Mouse (Mus musculus): ENCODE results near the gene Pvalb. TPM values are rescaled to one million over a fixed set of nuclear protein-coding genes. Genes with fewer than 3 reads are reported as not detected.

Gene Pvalb
- total RNA-seq, 2 experiments from 2014 or later, result 88.7 to 95.1 TPM

DNA sequence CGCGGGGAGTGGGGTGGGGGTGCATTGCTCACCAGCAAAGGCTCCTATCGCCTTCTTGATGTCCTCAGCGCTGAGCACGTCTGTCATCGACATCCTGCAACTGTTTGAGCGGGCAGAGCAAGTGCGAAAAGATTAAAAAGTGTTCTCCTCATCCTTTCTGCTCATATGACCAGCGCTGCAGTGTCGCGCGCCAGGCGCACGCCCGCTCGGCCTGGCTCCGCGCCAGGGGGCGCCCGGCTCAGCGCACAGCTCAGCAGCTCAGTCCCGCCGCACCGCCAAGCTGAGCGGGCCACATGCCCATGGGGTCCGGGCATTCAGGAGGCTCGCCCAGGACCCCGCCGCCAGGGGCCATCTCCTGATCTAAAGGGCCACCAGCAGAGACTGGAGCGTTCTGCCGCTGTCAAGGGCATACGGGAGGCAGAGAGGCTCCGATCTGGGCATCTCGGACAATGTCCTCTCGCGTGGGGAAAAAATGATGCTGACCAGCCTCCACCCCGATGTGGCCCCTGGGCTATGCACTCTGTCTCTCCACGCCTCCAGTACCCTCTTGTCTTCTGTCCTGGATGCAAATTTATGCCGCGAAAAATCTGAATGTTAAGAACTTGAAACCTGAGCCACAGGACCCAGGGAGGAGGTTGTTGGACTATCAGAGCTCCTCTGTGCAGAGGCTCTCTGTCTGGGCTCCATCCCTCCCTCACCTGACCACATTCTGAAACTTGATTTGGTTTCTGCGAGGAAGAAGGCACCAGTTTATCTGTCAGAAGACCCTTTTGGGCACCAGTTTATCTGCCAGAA, 1.9 kb downstream of the Pvalb start:
- intact Hi-C loops (cut with DNase I), result no loop called here
- peak; percentile 50 to 61 for DNase-seq (ENCODE audit: low spot score in 2 of 2)

DNA sequence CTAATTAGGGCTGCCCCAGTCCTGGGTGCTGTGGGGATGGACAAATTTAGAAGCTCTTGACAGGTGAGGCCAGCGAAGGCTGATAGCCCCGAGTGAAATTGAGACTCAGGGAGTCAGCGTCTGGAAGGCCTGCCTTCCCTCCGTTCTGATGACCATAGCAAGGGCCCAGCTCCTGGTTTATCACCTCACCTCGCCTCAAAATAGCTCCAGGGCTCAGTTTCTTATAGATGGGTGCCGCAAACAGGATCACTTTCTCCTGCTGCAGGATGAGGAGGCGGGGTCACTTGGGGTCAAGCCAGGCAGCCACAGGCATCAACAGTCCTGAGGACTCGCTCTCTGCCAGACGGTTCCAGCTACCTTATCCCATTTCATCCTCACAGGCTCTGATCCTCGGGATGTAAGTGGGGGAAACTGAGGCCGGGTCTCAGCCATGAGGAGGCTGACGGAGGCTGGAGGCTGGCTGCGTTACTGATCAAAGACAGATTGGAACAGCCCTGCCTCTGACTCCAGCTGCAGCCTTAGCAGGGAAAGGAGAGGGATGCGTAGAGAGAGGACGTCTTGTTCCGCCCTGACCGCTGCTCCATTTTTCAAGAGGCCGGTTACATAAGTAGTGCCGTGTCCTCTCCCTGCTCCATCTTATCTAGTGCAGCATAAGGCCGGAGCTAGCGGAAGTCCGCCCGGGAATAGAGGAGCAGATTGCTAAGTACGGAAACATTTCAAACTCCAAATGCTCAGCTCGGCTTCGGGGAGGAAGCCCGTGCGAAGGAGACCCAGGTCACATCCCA, 10.9 kb downstream of the Pvalb start:
- intact Hi-C loops (cut with DNase I), result no loop called here
- peak in 1 of 2 experiments; percentile 35 for DNase-seq (ENCODE audit: low spot score in 2 of 2)

DNA sequence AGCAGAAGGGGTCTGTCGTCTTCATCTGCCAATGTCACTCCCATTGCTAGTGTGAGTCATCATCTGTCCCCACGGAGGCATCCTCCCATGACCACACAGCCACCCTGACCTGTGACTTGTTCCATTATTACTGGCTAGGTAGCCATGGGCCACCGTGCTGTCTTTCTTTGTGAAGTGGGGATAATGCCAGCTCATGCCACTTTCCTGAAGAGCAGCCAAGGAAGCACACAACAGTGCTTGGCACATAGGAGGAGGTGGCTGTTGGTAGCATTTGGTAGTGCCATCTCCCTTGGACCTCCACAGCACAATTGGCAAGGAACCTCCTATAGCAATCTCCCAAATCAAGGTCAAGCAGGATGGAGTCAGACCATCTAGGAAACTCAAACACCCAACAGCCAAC, 11.9 kb downstream of the Pvalb start:
- intact Hi-C loops (cut with DNase I), result no loop called here
- DNase-seq (ENCODE audit: low spot score in 2 of 2), result no peak

DNA sequence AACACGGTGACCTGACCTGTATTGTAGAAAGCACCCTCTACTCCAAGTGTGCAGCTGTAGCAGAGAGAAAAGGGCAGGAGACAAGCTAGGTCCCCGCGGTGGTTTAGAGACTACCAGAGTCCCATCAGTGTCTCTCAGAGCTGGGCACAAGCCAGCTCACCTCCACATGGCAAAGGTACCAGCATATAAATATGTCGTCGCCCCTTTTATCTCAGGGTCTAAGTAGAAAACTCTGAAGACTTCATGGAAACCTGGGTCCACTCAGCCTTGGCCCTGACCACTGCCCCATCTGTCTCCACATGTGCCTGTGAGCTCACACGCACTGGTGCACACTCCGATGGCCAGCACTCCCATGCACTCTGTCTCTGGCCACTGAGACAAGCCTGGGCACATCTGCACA, 16.6 kb downstream of the Pvalb start:
- no peak for DNase-seq (ENCODE audit: low spot score in 2 of 2)
- intact Hi-C loops (cut with DNase I), result no loop called here

- no peak for DNase-seq (ENCODE audit: low spot score in 2 of 2)
- intact Hi-C loops (cut with DNase I), result no loop called here
These were observed 17.7 kb downstream of the Pvalb start for GRCm38 (mm10) chr15:78188546-78188945.

DNA sequence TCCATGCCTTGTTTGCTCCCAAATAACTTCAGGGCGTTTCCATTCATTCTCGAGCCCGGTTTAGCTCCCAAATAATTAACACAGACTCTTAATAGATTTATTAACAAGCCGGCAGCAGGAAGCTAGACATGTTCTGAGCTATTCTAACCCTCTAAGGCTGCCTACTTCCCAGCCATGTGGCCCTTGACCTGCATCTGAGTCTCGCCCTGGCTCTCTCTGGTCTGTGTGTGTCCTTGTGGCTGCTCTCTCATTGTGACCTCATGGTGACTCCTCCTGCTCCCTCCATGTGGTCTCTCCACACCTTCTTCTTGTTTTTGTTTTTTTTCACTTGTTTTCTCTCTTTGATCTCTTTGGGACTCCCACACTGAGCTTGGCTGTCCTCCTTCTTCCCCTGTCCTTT, 19.3 kb downstream of the Pvalb start:
- intact Hi-C loops (cut with DNase I), result no loop called here
- DNase-seq (ENCODE audit: low spot score in 2 of 2), result no peak

GRCm38 (mm10) chr15:78185609-78186008, 20.6 kb downstream of the Pvalb start:
- DNase-seq (ENCODE audit: low spot score in 2 of 2), result no peak
- intact Hi-C loops (cut with DNase I), result loop anchor here (2.0 kb wide), 1 partner anchor 53 kb away; no protein-coding TSS in a partner anchor

GRCm38 (mm10) chr15:78184855-78185254, 21.3 kb downstream of the Pvalb start:
- intact Hi-C loops (cut with DNase I), result loop anchor here (2.0 kb wide), 1 partner anchor 54 kb away; no protein-coding TSS in a partner anchor
- peak in 1 of 2 experiments; percentile 61 for DNase-seq (ENCODE audit: low spot score in 2 of 2)

DNA sequence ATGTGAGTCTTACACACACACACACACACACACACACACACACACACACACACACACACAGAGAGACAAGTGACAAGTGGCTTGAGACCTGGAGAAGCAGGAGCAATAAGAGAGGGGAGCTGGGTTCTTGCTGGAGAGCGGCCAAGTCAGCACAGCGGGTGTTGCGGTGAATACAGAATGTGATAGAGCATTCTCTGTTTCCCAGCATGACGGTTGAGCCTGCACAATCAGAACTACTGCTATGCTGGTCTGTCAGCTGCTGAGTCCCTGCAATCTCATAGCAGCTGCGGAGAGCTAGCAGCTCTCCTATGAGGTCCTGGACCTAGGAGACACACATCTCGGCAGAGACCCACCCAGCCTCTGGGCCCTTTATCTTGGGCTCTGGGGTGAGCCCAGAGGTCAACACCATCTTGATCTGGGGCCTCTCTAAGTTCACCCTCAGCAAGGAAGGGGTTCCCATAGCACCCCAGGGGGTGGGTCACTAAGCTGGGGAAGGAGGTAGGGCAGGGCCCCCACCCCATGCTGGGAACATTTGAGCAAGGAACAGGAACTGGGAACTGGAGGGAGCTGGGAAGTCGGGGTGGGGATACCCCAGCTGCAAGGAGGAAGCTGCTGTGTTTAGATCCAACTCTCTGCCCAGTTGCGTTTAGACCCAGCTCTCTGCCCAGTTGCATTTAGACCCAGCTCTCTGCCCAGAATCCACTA, 24.3 kb downstream of the Pvalb start:
- intact Hi-C loops (cut with DNase I), result no loop called here
- DNase-seq (ENCODE audit: low spot score in 2 of 2), result peak; percentile 50 to 62

GRCm38 (mm10) chr15:78179775-78180174, 26.4 kb downstream of the Pvalb start:
- no peak for DNase-seq (ENCODE audit: low spot score in 2 of 2)
- intact Hi-C loops (cut with DNase I), result loop anchor here (5.0 kb wide), 2 partner anchors 163 to 253 kb away; no protein-coding TSS in a partner anchor

- DNase-seq (ENCODE audit: low spot score in 2 of 2), result peak; percentile 82 to 90
- intact Hi-C loops (cut with DNase I), result loop anchor here (5.0 kb wide), 2 partner anchors 164 to 254 kb away; no protein-coding TSS in a partner anchor
These were observed 27.8 kb downstream of the Pvalb start for GRCm38 (mm10) chr15:78178397-78178796.

DNA sequence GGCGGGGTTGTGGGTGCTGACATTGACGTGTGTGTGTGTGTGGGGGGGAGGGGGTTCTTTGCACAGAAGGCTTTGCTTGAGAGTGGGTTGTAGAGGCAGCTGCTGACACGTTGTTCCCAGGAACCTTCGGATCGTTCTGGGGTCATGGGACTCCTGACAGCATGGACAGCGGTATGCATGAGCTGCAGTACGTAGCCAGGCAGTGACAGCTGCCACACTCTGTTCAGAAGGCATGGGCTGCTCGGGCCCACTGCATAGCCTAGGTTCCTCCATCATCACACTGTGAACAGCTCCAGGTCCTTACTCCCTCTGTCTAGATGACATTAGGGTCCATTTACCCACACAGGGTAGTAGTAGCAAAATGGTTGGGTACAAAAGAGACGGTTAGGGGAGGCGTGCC, 28.9 kb downstream of the Pvalb start:
- DNase-seq (ENCODE audit: low spot score in 2 of 2), result no peak
- intact Hi-C loops (cut with DNase I), result loop anchor here (5.0 kb wide), 2 partner anchors 165 to 255 kb away; no protein-coding TSS in a partner anchor

GRCm38 (mm10) chr15:78174887-78175245, 31.3 kb downstream of the Pvalb start:
- no peak for DNase-seq (ENCODE audit: low spot score in 2 of 2)
- intact Hi-C loops (cut with DNase I), result loop anchor here (5.0 kb wide), 3 partner anchors 113 to 257 kb away; no protein-coding TSS in a partner anchor

GRCm38 (mm10) chr15:78173972-78174886, 32.0 kb downstream of the Pvalb start, which contains the start of gene Ift27:
Ift27 (minus strand) TSS chr15:78174107.
- intact Hi-C loops (cut with DNase I), result loop anchor here (2.0 to 5.0 kb wide), 4 partner anchors 55 to 245 kb away; partner anchors contain the start of gene Txn2
- peak; percentile 98 to 100 for DNase-seq (ENCODE audit: low spot score in 2 of 2)

DNA sequence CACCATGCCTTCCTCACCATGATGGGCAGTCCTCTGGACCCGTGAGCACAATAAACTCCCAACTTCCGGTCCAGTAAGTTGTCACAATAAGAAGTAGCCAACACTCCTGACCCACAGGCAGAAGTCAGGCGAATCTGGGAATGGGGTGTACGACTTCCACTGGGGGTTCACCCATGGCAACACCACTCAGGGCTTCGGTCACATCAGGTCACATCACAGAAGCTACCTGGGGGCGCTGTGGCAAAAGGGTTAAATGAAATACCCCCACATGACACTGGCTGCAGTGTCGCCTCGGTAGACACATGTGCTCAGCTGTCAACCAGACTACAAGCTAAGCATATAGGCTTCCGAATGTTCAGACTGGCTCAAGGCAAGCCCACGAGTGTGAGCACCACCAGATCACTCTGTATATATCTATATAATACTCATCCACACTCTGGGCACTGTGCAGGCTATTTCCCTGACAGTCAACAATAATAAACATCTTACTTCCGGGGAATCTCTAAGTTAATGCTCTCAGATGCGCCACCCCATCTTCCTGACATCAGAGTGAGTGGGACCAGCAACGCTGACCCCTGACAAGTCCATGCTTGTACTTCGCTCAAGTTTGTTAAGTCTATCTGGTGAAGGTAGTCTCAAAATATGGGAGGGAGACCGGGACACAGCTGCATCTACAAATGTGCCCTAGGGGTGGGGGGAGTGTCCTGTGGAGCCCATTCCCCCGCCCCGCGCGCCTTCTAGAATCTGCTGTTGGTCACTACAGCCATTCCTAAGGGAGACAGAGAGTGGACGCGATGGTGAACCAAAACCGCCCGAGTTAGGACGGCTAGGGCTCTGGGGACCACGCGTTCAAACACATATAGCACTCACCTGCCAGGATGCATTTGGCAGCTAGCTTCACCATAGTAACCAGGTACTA, 33.0 kb downstream of the Pvalb start:
- intact Hi-C loops (cut with DNase I), result loop anchor here (2.0 to 5.0 kb wide), 4 partner anchors 54 to 244 kb away; partner anchors contain the start of gene Txn2
- peak in 1 of 2 experiments; percentile 13 for DNase-seq (ENCODE audit: low spot score in 2 of 2)

- DNase-seq (ENCODE audit: low spot score in 2 of 2), result peak; percentile 51 to 85
- intact Hi-C loops (cut with DNase I), result loop anchor here (2.0 to 5.0 kb wide), 4 partner anchors 54 to 244 kb away; partner anchors contain the start of gene Txn2
These were observed 33.8 kb downstream of the Pvalb start for GRCm38 (mm10) chr15:78172256-78172898.

DNA sequence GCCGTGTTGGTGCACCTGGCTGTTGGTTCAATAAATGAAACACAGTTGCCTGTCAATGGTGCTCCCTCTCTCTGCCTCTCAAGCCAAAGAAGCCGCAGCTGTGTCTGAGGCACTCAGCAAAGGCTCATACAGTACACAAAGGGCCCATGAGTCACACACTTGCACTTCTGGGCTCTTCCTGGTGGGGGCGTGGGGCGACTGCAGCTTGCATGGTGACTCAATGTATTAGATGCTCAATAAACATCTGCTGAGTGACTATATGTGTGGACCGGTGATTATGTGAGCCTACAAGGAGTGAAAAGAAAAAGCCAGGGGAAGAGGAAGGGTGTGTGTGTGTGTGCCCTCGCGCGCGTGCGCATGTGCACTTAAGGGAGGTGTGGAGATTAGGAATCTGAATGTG, 34.5 kb downstream of the Pvalb start:
- peak in 1 of 2 experiments; percentile 64 for DNase-seq (ENCODE audit: low spot score in 2 of 2)
- intact Hi-C loops (cut with DNase I), result loop anchor here (2.0 to 5.0 kb wide), 4 partner anchors 53 to 243 kb away; partner anchors contain the start of gene Txn2

Data from left cerebral cortex, postnatal 25 days (tissue).